Mouse (Mus musculus) thymus, adult 2 months (tissue): ENCODE measurements at regions not wholly inside any gene's neighbourhood (a gene's known extent, or its start where the extent isn't known, plus 50 kb on each side); places are given as distances from the start of the nearest gene placed in this dataset.

Experiments used
- DNase-seq: peaks from one replicate; pipeline ENCODE4 v3.0.0; 2021
- H3K27ac ChIP-seq: fragments of 200-500 bp; 2 replicates; pipeline ENCODE4 v1.5.1; 2012; ENCODE audit warnings: low read length, control low read depth; ENCODE audit not compliant: control insufficient read depth, insufficient read depth
- H3K27me3 ChIP-seq: fragments of 200-500 bp; 2 replicates; pipeline ENCODE4 v1.6.1; 2012; ENCODE audit warnings: mild to moderate bottlenecking, low read length, moderate library complexity, mixed read lengths; ENCODE audit not compliant: control insufficient read depth, insufficient read depth
- H3K36me3 ChIP-seq: fragments of 200-500 bp; 2 replicates; pipeline ENCODE4 v1.6.1; 2012; ENCODE audit warnings: mild to moderate bottlenecking, low read length, moderate library complexity; ENCODE audit not compliant: control insufficient read depth, insufficient read depth
- H3K4me1 ChIP-seq: fragments of 200-500 bp; replicated peaks from 2 replicates; pipeline ENCODE4 v1.6.1; 2012; ENCODE audit warnings: low read length; ENCODE audit not compliant: control insufficient read depth, insufficient read depth
- H3K4me3 ChIP-seq: fragments of 200-500 bp; 2 replicates; pipeline ENCODE4 v1.5.1; 2012; ENCODE audit warnings: mild to moderate bottlenecking, low read length, control low read depth, moderate library complexity; ENCODE audit not compliant: control insufficient read depth, insufficient read depth
- CTCF ChIP-seq: fragments of 200-500 bp; IDR thresholded peaks from 2 replicates; pipeline ENCODE4 v1.5.1; 2012; ENCODE audit warnings: mild to moderate bottlenecking, control low read depth, low read length, moderate library complexity, borderline replicate concordance; ENCODE audit not compliant: control insufficient read depth, poor library complexity, insufficient read depth; ENCODE audit errors: extremely low read depth
- POLR2A ChIP-seq: fragments of 200-500 bp; IDR thresholded peaks from 2 replicates; pipeline ENCODE4 v1.6.1; 2012; ENCODE audit warnings: mild to moderate bottlenecking, low read length, control low read depth, moderate library complexity; ENCODE audit not compliant: control insufficient read depth, poor library complexity, insufficient read depth; ENCODE audit errors: extremely low read depth
- WGBS: fragments of 180-500 bp; shearing (Covaris S2); methylation state at CpG from one replicate; pipeline ENCODE4 v1.1.7; 2018; 5-methylcytosine and 5-hydroxymethylcytosine counted together

DNA sequence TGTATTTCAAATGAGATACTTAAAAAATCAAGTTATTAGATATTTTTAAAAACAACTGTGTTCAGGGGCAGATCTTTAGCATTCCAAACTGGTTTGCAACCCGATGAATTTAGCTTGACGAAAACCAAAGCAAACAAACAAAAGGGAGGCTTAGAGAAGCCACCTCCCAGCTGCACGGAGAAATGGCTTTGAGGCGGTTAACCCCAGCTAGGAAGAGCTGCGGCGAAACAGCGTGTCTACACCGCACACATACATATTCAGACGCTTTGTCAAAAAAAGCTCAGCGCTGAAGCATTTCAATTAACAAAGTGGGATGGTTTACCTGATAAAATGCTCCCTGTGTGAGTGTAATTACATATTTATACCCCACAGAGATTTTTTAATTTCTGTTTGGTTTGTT, 123.0 kb upstream of the Ap5m1 start:
- DNase-seq: no peak
- H3K36me3 ChIP-seq: no peaks in the 10 kb centered on the region
- no peaks in the 10 kb centered on the region for H3K27me3 ChIP-seq
- H3K27ac ChIP-seq: no peak overlapping the region
- WGBS: 84% methylated on average over 10 of the region's 10 CpGs
- TF ChIP-seq POLR2A: no peak
- TF ChIP-seq CTCF: no peak
- H3K4me1 ChIP-seq: no peaks in the 10 kb centered on the region
- no peak overlapping the region for H3K4me3 ChIP-seq

DNA sequence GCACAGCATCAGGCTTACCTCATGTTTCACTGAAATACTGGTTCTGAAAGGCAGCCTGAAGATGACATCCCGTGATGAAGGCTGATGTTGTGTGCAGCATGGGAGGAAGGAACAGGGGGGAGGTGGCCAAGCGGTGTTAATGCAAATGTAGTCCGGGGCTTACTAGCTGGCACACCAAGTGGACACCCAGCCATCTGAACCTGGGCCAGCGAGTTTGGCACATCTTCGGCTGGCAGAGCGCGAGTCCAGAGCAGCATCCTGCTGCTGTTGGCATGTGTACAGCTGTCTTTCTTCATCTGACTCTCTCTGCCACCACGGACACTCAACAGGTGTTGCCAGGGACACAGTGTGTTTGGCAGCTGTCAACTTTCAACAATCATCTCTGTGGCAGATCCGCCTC, 135.0 kb upstream of the Ap5m1 start:
- no peaks in the 10 kb centered on the region for H3K4me1 ChIP-seq
- DNase-seq: no peak
- 92% methylated on average over 9 of the region's 9 CpGs for WGBS

DNA sequence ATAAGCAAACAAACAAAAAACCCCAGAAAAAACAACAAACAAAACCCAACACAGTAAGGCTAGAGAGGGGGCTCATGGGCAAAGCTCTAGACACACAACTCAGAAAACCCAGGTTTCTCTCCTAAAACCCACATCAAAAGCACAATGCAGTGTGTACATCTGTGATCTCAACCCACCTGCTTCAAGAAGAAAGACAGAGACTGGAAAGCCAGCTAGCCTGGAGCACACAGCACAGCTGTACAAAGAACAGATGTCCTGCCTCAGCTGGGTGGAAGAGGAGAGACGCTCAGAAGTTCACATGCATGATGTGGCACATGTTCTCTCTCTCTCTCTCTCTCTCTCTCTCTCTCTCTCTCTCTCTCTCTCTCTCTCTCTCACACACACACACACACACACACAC, 140.0 kb upstream of the Ap5m1 start:
- no peak overlapping the region for H3K4me3 ChIP-seq
- TF ChIP-seq POLR2A: no peak
- no peak for TF ChIP-seq CTCF
- DNase-seq: peak; percentile 45
- no peaks in the 10 kb centered on the region for H3K4me1 ChIP-seq
- no peaks in the 10 kb centered on the region for H3K27me3 ChIP-seq
- no peak overlapping the region for H3K27ac ChIP-seq
- no peaks in the 10 kb centered on the region for H3K36me3 ChIP-seq
- 23% methylated on average over 1 of the region's 1 CpGs for WGBS

More for the DNA sequence above, 135.0 kb upstream of the Ap5m1 start:
- no peak overlapping the region for H3K27ac ChIP-seq
- no peak overlapping the region for H3K4me3 ChIP-seq
- H3K27me3 ChIP-seq: no peaks in the 10 kb centered on the region
- no peaks in the 10 kb centered on the region for H3K36me3 ChIP-seq
- no peak for TF ChIP-seq CTCF
- TF ChIP-seq POLR2A: no peak

DNA sequence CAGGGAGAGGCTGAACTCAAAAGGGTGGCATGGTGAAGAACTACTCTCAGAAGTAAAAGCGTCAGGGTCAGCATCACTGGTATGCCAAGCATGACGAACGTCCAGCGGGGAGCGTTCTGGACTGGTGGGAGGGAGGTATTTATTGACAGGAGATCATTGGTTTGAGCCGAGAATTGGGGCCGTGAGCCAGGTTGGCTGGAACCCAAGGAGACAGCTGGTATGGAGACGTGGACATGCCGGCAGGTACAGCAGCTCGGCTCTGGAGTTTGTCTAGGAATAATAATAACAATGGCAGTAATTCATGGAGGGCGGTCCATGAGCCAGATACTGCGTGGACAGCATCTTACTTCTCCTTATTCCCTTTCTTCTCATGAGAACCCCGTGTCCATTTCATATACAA, 156.5 kb upstream of the Ap5m1 start:
- no peaks in the 10 kb centered on the region for H3K4me1 ChIP-seq
- 89% methylated on average over 13 of the region's 13 CpGs for WGBS
- no peak for DNase-seq
- no peaks in the 10 kb centered on the region for H3K27me3 ChIP-seq
- no peak overlapping the region for H3K4me3 ChIP-seq
- H3K36me3 ChIP-seq: no peaks in the 10 kb centered on the region
- TF ChIP-seq POLR2A (no peak), CTCF (no peak)
- H3K27ac ChIP-seq: no peak overlapping the region

DNA sequence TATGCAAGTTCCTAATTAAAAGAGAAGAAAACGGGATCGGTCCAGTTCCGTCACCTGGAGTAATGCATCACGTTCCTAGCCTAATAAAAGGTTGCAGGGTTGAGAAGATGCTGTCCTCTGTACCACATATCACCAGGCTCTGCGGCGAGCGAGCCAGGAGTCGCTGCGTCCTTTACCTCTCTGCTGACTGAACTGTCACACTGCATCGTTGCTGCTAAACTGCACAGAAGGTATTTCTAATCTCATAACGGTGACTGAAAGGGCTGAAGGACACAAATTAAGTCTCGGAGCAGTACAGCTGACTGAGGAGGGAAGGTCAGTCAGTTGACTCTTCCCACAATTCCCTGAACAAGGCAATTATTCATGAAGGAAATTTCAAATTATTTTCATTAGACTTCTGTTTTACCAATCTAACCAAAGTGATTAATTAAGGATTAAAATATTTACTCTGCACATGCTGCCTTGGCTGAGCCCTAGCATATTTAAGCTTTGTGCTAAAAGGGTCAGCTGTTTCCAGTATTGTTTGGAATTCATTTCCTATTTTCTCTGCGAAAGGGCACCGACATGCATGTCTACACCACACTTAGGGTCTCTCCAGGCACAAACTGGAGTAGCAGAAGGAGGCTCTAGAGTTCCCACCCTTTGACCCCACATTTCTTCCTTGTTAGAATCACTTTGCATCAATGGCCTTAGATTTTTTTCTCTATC, 157.8 kb upstream of the Ap5m1 start:
- no peak overlapping the region for H3K4me3 ChIP-seq
- DNase-seq: no peak
- no peaks in the 10 kb centered on the region for H3K27me3 ChIP-seq
- no peaks in the 10 kb centered on the region for H3K4me1 ChIP-seq
- no peaks in the 10 kb centered on the region for H3K36me3 ChIP-seq
- no peak overlapping the region for H3K27ac ChIP-seq
- TF ChIP-seq POLR2A: no peak
- TF ChIP-seq CTCF: no peak
- 88% methylated on average over 14 of the region's 14 CpGs for WGBS

DNA sequence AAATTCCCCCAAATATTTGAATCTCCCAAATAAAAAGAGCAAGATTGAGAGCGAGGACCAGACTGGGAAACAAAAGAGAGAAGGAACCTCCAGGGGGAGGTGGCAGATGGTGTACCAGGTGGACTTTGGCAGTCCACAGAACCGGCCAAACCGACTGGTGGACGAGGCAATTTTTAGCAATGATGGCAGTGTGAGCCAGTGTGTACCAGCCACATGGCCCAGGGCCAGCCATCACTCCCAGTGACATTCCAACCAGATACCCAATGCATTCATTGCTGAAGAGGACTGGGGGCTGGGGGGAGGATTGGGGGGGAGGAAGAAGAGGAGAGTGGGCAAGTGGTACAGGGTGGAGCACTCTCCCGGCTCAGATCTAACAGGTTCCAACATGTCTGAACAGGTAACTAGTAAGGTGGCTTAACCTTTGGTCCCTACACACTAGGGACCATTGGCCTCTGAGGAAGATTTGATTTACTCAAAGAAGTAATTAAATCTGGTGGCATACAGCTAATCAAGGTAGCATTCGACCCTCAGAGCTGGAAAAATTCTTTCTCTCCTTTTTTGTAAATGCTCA, 158.4 kb upstream of the Ap5m1 start:
- no peaks in the 10 kb centered on the region for H3K4me1 ChIP-seq
- H3K27me3 ChIP-seq: no peaks in the 10 kb centered on the region
- H3K4me3 ChIP-seq: no peak overlapping the region
- TF ChIP-seq POLR2A: no peak
- no peak for TF ChIP-seq CTCF
- H3K27ac ChIP-seq: no peak overlapping the region
- DNase-seq: no peak
- WGBS: 85% methylated on average over 6 of the region's 6 CpGs
- H3K36me3 ChIP-seq: no peaks in the 10 kb centered on the region
